Mouse (Mus musculus) cerebellum, adult 9-10 months (tissue): ENCODE measurements around the gene Arnt.

Experiments
- DNase-seq: peaks from one replicate; pipeline ENCODE4 v3.0.0; 2022

Gene Arnt

GRCm38 (mm10) chr3:95457758-95458157 lies 23.6 kb downstream of the Arnt start:
- DNase-seq = no peak

- no peak for DNase-seq
Observed at GRCm38 (mm10) chr3:95459381-95459780, 25.2 kb downstream of the Arnt start.

DNA sequence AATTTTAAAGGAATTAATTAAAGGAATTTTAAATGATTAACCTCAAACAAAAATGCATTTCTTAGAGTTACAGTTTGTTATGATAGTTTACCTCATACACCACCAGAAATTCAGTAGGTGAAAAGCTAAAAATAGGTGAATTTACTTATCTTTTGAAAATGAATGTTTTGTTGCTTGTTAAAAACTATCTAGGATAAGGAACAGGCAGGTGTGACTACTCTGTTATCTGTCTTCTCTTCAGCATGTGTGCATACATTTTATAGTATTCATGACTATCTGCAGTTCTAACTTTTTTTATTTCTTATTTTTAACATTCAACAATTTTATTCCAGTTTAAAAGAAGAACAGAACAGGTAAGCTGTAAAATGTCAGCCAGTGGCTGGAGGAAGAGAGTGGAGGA lies 29.7 kb downstream of the Arnt start:
- DNase-seq = no peak

- no peak for DNase-seq
Observed at GRCm38 (mm10) chr3:95478966-95479365, 44.8 kb downstream of the Arnt start.

DNA sequence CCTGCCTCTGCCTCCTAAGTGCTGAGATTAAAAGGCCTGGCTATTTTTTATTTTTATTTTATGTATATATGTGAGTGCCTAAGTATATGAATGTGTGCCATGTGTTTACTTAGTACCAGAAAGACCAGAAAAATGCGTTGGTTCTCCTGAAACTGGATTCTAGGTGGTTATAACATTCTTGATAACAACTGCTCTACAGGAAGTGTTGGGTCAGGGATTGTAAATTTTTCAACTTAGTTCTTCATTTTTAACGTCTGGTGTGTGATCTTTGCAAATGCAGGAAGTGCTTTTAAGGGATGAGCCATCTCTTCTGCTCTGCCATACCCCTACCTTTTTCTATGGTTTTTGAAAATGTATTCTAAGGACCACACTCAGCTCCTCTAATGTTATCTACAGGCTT lies 52.2 kb downstream of the Arnt start:
- DNase-seq = no peak

GRCm38 (mm10) chr3:95488679-95489078 lies 54.5 kb downstream of the Arnt start:
- no peak for DNase-seq

DNA sequence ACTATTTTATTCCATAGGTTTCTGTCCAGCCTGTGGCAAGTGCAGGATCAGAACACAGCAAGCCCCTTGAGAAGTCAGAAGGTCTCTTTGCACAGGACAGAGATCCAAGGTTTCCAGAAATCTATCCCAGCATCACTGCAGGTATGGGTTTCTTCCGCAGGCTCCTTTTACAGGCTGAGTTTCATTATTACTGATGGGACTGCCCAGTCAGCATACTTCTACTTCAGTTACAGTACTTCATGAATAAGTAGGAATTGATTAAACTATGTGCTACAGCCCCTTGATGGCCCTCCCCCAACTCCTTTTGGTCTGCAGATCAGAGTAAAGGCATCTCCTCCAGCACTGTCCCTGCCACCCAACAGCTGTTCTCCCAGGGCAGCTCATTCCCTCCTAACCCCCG lies 56.0 kb downstream of the Arnt start:
- DNase-seq = no peak

- peak; percentile 65 for DNase-seq
Observed at GRCm38 (mm10) chr3:95494342-95494741, 60.2 kb downstream of the Arnt start.

GRCm38 (mm10) chr3:95498229-95498628 lies 64.0 kb downstream of the Arnt start:
- no peak for DNase-seq

GRCm38 (mm10) chr3:95499024-95499423 lies 64.8 kb downstream of the Arnt start, which contains the start of gene Ctsk:
Gene Ctsk (plus strand): TSS chr3:95499256.
- DNase-seq = no peak

DNA sequence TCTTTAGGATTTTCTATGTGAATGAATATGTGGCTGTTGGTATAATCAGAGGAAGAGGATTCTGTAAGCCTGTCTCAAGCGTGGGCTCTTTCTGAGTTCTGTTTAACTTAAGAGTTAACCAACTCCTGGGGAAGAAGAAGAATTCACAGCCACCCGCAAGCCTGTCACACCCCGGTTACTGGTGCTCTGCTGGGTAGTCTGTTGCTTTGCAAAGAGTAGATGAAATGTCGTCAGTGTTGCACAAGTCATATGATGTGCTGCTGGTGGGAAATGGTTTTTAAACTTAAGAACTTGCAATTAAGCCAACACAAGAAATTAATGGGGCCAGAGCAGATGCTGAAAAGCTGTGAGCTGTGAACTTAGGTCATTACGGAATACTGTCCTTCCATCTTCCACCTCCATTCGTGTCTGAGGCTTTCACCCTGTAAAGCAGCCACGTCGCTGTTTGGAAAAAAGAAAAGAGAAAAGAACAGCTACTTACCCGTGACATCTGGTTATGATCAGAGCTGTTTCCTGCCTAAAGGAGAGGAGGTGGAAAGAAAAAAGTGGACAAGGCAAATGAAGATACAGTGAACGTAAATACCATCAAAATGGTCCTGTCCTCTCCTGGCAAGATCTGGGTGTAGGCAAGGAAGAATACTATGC lies 65.4 kb downstream of the Arnt start:
- no peak for DNase-seq

DNA sequence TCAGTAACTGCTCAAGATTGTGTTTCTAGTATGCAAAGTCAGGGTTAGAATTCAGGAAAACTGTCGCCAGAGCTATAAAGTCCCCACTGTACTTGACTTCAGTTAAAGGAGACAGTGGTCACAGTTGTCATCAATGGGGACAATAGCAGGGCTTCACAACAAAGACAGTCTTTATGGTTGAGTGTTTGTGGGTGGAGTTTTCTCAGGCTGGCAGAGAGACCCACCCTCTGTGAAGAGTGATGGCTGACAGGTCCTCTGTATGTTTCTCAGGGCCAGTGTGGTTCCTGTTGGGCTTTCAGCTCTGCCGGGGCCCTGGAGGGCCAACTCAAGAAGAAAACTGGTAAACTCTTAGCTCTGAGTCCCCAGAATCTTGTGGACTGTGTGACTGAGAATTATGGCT lies 68.1 kb downstream of the Arnt start:
- no peak for DNase-seq

- DNase-seq = peak; percentile 81
Observed at GRCm38 (mm10) chr3:95509348-95509747, 75.2 kb downstream of the Arnt start.

DNA sequence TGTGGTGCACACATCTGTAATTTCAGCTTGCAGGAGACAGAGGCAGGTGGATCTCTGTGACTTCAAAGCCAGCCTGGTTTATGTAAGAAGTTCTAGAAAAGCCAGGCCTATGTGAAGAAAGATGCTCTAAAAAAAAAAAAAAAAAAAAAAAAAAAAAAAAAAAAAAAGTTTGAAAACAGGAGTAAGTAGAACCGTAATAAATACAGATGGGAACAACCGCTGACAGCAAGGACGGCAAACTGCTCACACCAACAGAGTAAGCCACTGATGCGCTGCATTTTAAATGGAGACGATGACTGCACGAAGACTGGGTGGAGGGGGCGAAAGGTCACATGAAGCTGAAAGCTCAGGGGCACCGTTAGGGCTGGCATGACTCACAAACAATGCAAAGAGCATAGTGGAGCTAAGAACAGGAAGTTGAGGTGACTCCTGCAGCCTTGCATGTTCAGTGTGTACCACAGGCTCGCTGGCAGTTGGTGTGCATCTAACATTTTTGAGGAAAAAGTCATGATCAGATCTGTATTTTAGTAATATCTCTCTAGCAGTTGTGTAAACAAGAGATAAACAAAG lies 77.5 kb downstream of the Arnt start:
- no peak for DNase-seq

- no peak for DNase-seq
Observed at GRCm38 (mm10) chr3:95516614-95517041, 82.4 kb downstream of the Arnt start.

- peak; percentile 79 for DNase-seq
Observed at GRCm38 (mm10) chr3:95517493-95517898, 83.3 kb downstream of the Arnt start.

DNA sequence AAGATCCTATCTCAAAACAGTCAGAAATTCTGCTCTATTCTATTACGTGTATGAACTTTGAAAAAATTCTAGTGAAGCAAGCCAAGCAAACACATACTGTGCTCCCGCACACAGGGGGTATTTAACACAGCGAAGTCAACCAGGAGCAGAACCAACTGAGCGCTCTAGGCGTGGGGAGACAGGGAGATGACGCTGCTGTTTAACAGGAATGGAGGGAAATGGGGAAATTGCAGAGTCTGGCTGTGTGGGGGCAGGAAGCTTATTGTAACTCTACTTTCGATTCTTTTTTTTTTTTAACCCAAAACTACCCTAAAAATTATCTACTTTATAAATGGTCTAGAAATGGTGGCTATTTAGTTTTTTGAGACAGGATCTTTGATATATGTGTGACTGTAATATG lies 84.7 kb downstream of the Arnt start:
- no peak for DNase-seq

GRCm38 (mm10) chr3:95519315-95519714 lies 85.1 kb downstream of the Arnt start:
- DNase-seq = no peak

GRCm38 (mm10) chr3:95520100-95520499 lies 85.9 kb downstream of the Arnt start:
- no peak for DNase-seq

- no peak for DNase-seq
Observed at GRCm38 (mm10) chr3:95521168-95521567, 87.0 kb downstream of the Arnt start.

- no peak for DNase-seq
Observed at GRCm38 (mm10) chr3:95523662-95524061, 89.5 kb downstream of the Arnt start.

DNA sequence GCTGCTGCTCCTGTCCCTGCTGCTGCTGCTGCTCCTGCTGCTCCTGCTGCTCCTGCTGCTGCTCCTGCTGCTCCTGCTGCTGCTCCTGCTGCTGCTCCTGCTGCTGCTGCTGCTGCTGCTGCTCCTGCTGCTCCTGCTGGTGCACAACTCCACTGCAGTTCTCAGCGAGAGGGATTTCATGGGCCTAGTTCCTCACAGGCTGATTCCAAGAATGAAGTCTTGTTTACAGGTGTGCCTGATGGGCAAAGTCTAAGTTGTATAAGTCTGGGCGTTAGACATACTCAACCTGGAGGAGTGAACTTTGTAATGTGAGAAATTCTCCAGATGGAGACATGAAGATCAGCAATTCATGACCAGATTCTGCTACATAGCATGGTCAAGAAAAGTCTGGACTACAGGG lies 90.5 kb downstream of the Arnt start:
- DNase-seq = no peak

GRCm38 (mm10) chr3:95526111-95526510 lies 91.9 kb downstream of the Arnt start:
- DNase-seq = no peak

DNA sequence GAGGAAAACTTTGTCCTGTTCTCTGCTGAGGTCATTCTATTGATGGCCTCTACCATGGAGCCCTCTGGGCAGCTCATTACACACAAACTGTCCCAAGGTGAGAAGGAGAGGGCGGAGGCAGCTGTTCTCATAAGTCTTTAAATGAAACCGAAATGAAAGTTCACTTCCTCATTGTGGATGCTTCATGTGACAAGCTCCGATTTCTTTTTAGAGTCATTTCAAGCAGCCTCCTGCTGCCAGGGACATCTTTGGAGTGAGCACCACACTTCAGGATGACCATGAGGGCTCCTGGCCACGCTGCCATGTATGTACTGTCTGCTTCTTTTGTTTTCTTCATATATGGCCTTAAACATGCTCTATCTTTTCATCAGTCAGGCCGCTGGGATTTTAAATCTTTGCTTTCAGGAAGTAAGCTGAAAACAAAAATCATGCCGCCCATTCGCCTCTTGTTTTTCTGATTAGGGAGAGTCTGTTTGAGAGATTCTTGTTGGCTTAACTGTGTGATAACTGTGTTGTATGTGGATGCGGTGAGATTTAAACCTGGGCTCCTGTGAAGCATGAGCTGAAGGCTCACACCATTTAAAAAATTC lies 92.5 kb downstream of the Arnt start, which contains the start of gene Ctss:
Ctss (plus strand) TSS at position 165 of the 590 bp plus-strand sequence.
- DNase-seq = no peak

DNA sequence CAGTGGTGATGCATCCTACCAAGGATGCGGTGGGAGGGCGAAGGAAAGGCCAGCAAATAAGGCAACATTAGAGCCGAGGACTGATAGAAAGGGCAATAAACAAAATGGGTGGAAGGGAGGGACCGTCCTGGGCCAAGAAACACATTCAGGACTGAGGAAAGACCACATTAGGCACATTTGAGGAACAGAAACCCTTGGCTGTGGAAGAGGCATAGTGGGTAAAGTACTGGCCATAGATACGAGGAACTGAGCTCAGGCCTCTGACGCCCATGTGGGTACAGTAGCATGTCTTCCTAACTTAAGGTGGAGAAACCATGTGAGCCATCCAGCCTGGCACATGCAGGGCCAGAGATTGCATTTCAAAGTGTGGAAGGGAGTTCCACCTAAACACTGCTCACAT lies 95.6 kb downstream of the Arnt start:
- DNase-seq = no peak
